Mouse (Mus musculus) kidney, postnatal 25 days (tissue): ENCODE results near the gene Zfp445.
A peak's percentile ranks its signal among the peaks of the same experiment; 100 is the strongest.
"Not testable (repeated sequence)": the region's sequence is repeated elsewhere in the genome, so short reads cannot be mapped to it uniquely, and the experiment has no call there.

Source experiments
- DNase-seq, 2 experiments: peaks; one replicate each; pipeline ENCODE4 v3.0.0; 2021; ENCODE audit warnings: mixed read lengths in 2 of 2

Zfp445 gene

GRCm38 (mm10) chr9:122865697-122866166 is at the start of gene Zfp445:
Gene Zfp445 (minus strand): TSS chr9:122866006.
- peak; percentile 81 to 91 for DNase-seq

GRCm38 (mm10) chr9:122902717-122903535 is 37.1 kb upstream of the Zfp445 start:
- peak; percentile 56 to 81 for DNase-seq

GRCm38 (mm10) chr9:122901047-122901446 is 35.2 kb upstream of the Zfp445 start:
- no peak for DNase-seq

GRCm38 (mm10) chr9:122886372-122887179 is 20.8 kb upstream of the Zfp445 start:
- peak; percentile 78 to 86 for DNase-seq

GRCm38 (mm10) chr9:122885385-122885784 is 19.6 kb upstream of the Zfp445 start, which contains the start of gene Zkscan7:
Gene Zkscan7 (plus strand): TSS chr9:122885685.
- no peak for DNase-seq

GRCm38 (mm10) chr9:122875145-122875544 is 9.3 kb upstream of the Zfp445 start:
- DNase-seq = no peak

- DNase-seq = no peak
Measured at GRCm38 (mm10) chr9:122874653-122875052, 8.8 kb upstream of the Zfp445 start.

GRCm38 (mm10) chr9:122872595-122872994 is 6.8 kb upstream of the Zfp445 start:
- DNase-seq = no peak

GRCm38 (mm10) chr9:122866192-122866591 is 386 bp upstream of the Zfp445 start:
- no peak for DNase-seq

- no peak for DNase-seq
Measured at GRCm38 (mm10) chr9:122864848-122865247, 958 bp downstream of the Zfp445 start.

GRCm38 (mm10) chr9:122863731-122864130 is 2.1 kb downstream of the Zfp445 start:
- no peak for DNase-seq

- DNase-seq = no peak
Measured at GRCm38 (mm10) chr9:122860752-122861151, 5.1 kb downstream of the Zfp445 start.

GRCm38 (mm10) chr9:122856716-122857115 is 9.1 kb downstream of the Zfp445 start:
- DNase-seq = no peak

GRCm38 (mm10) chr9:122855617-122856016 is 10.2 kb downstream of the Zfp445 start:
- no peak for DNase-seq

GRCm38 (mm10) chr9:122855141-122855540 is 10.7 kb downstream of the Zfp445 start:
- DNase-seq = not testable (repeated sequence)

GRCm38 (mm10) chr9:122854526-122854925 is 11.3 kb downstream of the Zfp445 start:
- DNase-seq = no peak

- DNase-seq = not testable (repeated sequence)
Measured at GRCm38 (mm10) chr9:122847811-122848311, 17.9 kb downstream of the Zfp445 start.

GRCm38 (mm10) chr9:122846156-122846555 is 19.6 kb downstream of the Zfp445 start:
- peak in 1 of 2 experiments; percentile 27 for DNase-seq

GRCm38 (mm10) chr9:122845621-122846020 is 20.2 kb downstream of the Zfp445 start:
- DNase-seq = no peak

- DNase-seq = no peak
Measured at GRCm38 (mm10) chr9:122843760-122844159, 22.0 kb downstream of the Zfp445 start, which contains the start of gene Gm35549. Gene Gm35549 (minus strand): TSS chr9:122844035.

- peak; percentile 74 to 85 for DNase-seq
Measured at GRCm38 (mm10) chr9:122837680-122838079, 28.1 kb downstream of the Zfp445 start.

- no peak for DNase-seq
Measured at GRCm38 (mm10) chr9:122837216-122837615, 28.6 kb downstream of the Zfp445 start.

- DNase-seq = peak; percentile 61 to 65
Measured at GRCm38 (mm10) chr9:122836790-122837189, 29.0 kb downstream of the Zfp445 start.
